Mouse (Mus musculus) neural tube, embryonic 12.5 days (tissue): Measurements from ENCODE around the gene Ptpn1. TPM values are rescaled to one million over a fixed set of nuclear protein-coding genes. Genes with fewer than 3 reads are reported as not detected.

ENCODE experiments used
- ATAC-seq: fragments of 200-750 bp; cut with Nextera tagmentation; 2 replicates; pipeline ENCODE4 v1.8.0; 2017; ENCODE audit warnings: low read depth, mild to moderate bottlenecking, moderate TSS enrichment, moderate library complexity; ENCODE audit not compliant: low FRiP score
- H3K27ac ChIP-seq: fragments of 300-500 bp; sonication (generic); 2 replicates; pipeline ENCODE4 v1.5.1; 2016
- H3K27me3 ChIP-seq: fragments of 300-500 bp; sonication (generic); replicated peaks from 2 replicates; pipeline ENCODE4 v1.6.1; 2016; ENCODE audit warnings: mild to moderate bottlenecking
- H3K36me3 ChIP-seq: fragments of 300-500 bp; sonication (generic); 2 replicates; pipeline ENCODE4 v1.6.1; 2016; ENCODE audit warnings: mild to moderate bottlenecking
- H3K4me1 ChIP-seq: fragments of 300-500 bp; sonication (generic); 2 replicates; pipeline ENCODE4 v1.6.1; 2016
- H3K4me2 ChIP-seq: fragments of 300-500 bp; sonication (generic); replicated peaks from 2 replicates; pipeline ENCODE4 v1.6.1; 2016; ENCODE audit warnings: mild to moderate bottlenecking
- H3K4me3 ChIP-seq: fragments of 300-500 bp; sonication (generic); 2 replicates; pipeline ENCODE4 v1.5.1; 2016
- H3K9ac ChIP-seq: fragments of 300-500 bp; sonication (generic); 2 replicates; pipeline ENCODE4 v1.6.1; 2016; ENCODE audit warnings: mild to moderate bottlenecking
- H3K9me3 ChIP-seq: fragments of 300-500 bp; sonication (generic); 2 replicates; pipeline ENCODE4 v1.6.1; 2016; ENCODE audit warnings: mild to moderate bottlenecking
- WGBS: fragments of 180-500 bp; shearing (Covaris S2); methylation state at CpG from one replicate; pipeline ENCODE4 v1.1.7; 2016; 5-methylcytosine and 5-hydroxymethylcytosine counted together
- polyA plus RNA-seq: library from polyadenylated mRNA; unstranded; fragments of >200 nt; fragmentation: Nextera tagmentation; extraction: Ambion mirVana; gene quantifications from 2 replicates; pipeline ENCODE4 v1.2.1, GENCODE M21; 2016

Ptpn1 gene
- polyA plus RNA-seq, 1 experiment from 2014 or later, result 118 TPM

DNA sequence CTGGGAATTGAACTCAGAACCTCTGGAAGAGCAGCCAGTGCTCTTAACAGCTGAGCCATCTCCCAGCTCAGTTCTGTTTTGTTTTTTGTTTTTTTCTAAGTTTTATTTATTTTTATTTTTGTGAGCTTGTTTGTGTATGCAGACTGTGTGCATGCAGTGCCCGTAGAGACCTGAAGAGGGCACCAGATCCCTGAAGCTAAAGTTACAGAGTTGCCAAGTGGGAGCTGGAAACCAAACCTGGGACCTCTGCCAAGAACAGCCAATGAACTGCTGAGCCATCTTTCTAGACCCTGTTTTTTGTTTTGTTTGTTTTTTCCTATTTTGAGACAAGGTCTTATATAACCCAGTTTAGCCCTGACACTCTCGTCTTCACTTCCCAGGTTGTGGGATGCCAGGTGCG lies 96.5 kb downstream of the Ptpn1 start:
- over 99% methylated on average over 3 of the region's 3 CpGs for WGBS
- Histone ChIP-seq H3K27ac (no peak overlapping the region), H3K4me2 (no peak overlapping the region), H3K27me3 (no peaks in the 10 kb centered on the region), H3K36me3 (no peaks in the 10 kb centered on the region), H3K4me3 (no peak overlapping the region), H3K9me3 (no peaks in the 10 kb centered on the region), H3K4me1 (no peaks in the 10 kb centered on the region), H3K9ac (no peak overlapping the region)
- ATAC-seq, result no peak

Other genes starting within 250 kb of the Ptpn1 start
- 3.4 and 3.6 TPM in 2 replicates for gene Cebpb, start 243.1 kb upstream of the Ptpn1 start, polyA plus RNA-seq
- 42.0 and 45.2 TPM in 2 replicates for gene Tmem189, start 242.2 kb upstream of the Ptpn1 start, polyA plus RNA-seq
- gene Ripor3, start 78.6 kb downstream of the Ptpn1 start, polyA plus RNA-seq, result 0.37 and 0.60 TPM in 2 replicates
- 9.3 and 10.1 TPM in 2 replicates for gene Pard6b, start 148.9 kb downstream of the Ptpn1 start, polyA plus RNA-seq